Mouse (Mus musculus) hindbrain, embryonic 14.5 days (tissue): ENCODE results near the gene Tcf20. TPM values are rescaled to one million over a fixed set of nuclear protein-coding genes. Genes with fewer than 3 reads are reported as not detected.

Experiments
- ATAC-seq: fragments of 200-750 bp; cut with Nextera tagmentation; 2 replicates; pipeline ENCODE4 v1.8.0; 2017; ENCODE audit warnings: moderate number of reproducible peaks, mild to moderate bottlenecking, moderate TSS enrichment, moderate library complexity; ENCODE audit not compliant: low FRiP score
- DNase-seq: peaks from one replicate; pipeline ENCODE4 v3.0.0-alpha.2; 2015; ENCODE audit warnings: low spot score
- H3K27ac ChIP-seq: fragments of 300-500 bp; sonication (generic); 2 replicates; pipeline ENCODE4 v1.5.1; 2014; ENCODE audit warnings: mild to moderate bottlenecking, moderate library complexity
- H3K27me3 ChIP-seq: fragments of 300-500 bp; sonication (generic); 2 replicates; pipeline ENCODE4 v1.6.1; 2014; ENCODE audit warnings: mild to moderate bottlenecking, low read length, mixed read lengths; ENCODE audit not compliant: control insufficient read depth, insufficient read depth
- H3K36me3 ChIP-seq: fragments of 300-500 bp; sonication (generic); replicated peaks from 2 replicates; pipeline ENCODE4 v1.6.1; 2014; ENCODE audit not compliant: control insufficient read depth, insufficient read depth
- H3K4me1 ChIP-seq: fragments of 300-500 bp; sonication (generic); replicated peaks from 2 replicates; pipeline ENCODE4 v1.6.1; 2014; ENCODE audit warnings: antibody characterized with exemption, low read length, mixed read lengths; ENCODE audit not compliant: control insufficient read depth, insufficient read depth
- H3K4me2 ChIP-seq: fragments of 300-500 bp; sonication (generic); replicated peaks from 2 replicates; pipeline ENCODE4 v1.6.1; 2014; ENCODE audit warnings: mild to moderate bottlenecking, moderate library complexity
- H3K4me3 ChIP-seq: fragments of 300-500 bp; sonication (generic); replicated peaks from 2 replicates; pipeline ENCODE4 v1.5.1; 2014; ENCODE audit warnings: mild to moderate bottlenecking, low read length
- H3K9ac ChIP-seq: fragments of 300-500 bp; sonication (generic); 2 replicates; pipeline ENCODE4 v1.6.1; 2014
- H3K9me3 ChIP-seq: fragments of 300-500 bp; sonication (generic); 2 replicates; pipeline ENCODE4 v1.6.1; 2016; ENCODE audit warnings: low read length; ENCODE audit not compliant: control insufficient read depth
- WGBS: fragments of 180-500 bp; shearing (Covaris S2); extraction: QIAGEN DNeasy Blood & Tissue Kit; methylation state at CpG from one replicate; pipeline ENCODE4 v1.1.7; 2014; 5-methylcytosine and 5-hydroxymethylcytosine counted together
- polyA plus RNA-seq: library from polyadenylated mRNA; unstranded; fragments of >200 nt; fragmentation: Nextera tagmentation; extraction: Ambion mirVana; gene quantifications from 2 replicates; pipeline ENCODE4 v1.2.1, GENCODE M21; 2014

Gene Tcf20
- polyA plus RNA-seq, 1 experiment from 2014 or later = 14.0 TPM

- no peaks in the 10 kb centered on the region for H3K36me3 ChIP-seq
- peaks cover 80% of the 10 kb centered on the region for H3K4me1 ChIP-seq
- DNase-seq (peak; percentile 69), ATAC-seq (0 out of 2 replicates have a peak, but pooled peaks have one; percentile 12)
- 8% methylated on average over 17 of the region's 17 CpGs for WGBS
- H3K27ac ChIP-seq = peak overlapping the region; percentile 65
- no peak overlapping the region for H3K4me3 ChIP-seq
- no peaks in the 10 kb centered on the region for H3K27me3 ChIP-seq
- peak overlapping the region; percentile 3 for H3K4me2 ChIP-seq
- peak overlapping the region; percentile 36 for H3K9ac ChIP-seq
- H3K9me3 ChIP-seq = no peaks in the 10 kb centered on the region
These were observed 49.5 kb downstream of the Tcf20 start for GRCm38 (mm10) chr15:82938155-82938569.

- WGBS = 44% methylated on average over 5 of the region's 5 CpGs
- peak overlapping the region; percentile 3; the same call in 1 of the 2 replicates for H3K4me2 ChIP-seq
These were observed 50.2 kb downstream of the Tcf20 start for GRCm38 (mm10) chr15:82937428-82937992.

GRCm38 (mm10) chr15:82934971-82935370, 52.7 kb downstream of the Tcf20 start:
- H3K27me3 ChIP-seq = no peaks in the 10 kb centered on the region
- 54% methylated on average over 10 of the region's 10 CpGs for WGBS
- peak overlapping the region; percentile 50; the same call in 1 of the 2 replicates for H3K27ac ChIP-seq
- no peak overlapping the region for H3K4me3 ChIP-seq
- no peaks in the 10 kb centered on the region for H3K36me3 ChIP-seq
- H3K4me2 ChIP-seq = no peak overlapping the region
- peaks cover 66% of the 10 kb centered on the region for H3K4me1 ChIP-seq
- H3K9ac ChIP-seq = no peak overlapping the region
- ATAC-seq (no peak), DNase-seq (no peak)
- no peaks in the 10 kb centered on the region for H3K9me3 ChIP-seq

More at GRCm38 (mm10) chr15:82937428-82937992, 50.2 kb downstream of the Tcf20 start:
- Histone ChIP-seq H3K9me3 (no peaks in the 10 kb centered on the region), H3K4me3 (no peak overlapping the region), H3K27me3 (no peaks in the 10 kb centered on the region), H3K27ac (peak overlapping the region; percentile 65), H3K36me3 (no peaks in the 10 kb centered on the region), H3K9ac (peak overlapping the region; percentile 36; the same call in 1 of the 2 replicates), H3K4me1 (peaks cover 83% of the 10 kb centered on the region)
- ATAC-seq (no peak), DNase-seq (peak; percentile 68)

- no peak overlapping the region for H3K4me3 ChIP-seq
- no peaks in the 10 kb centered on the region for H3K36me3 ChIP-seq
- H3K27ac ChIP-seq = peak overlapping the region; percentile 45
- 0 out of 2 replicates have a peak overlapping the region, but pooled peaks have one; percentile 3 for H3K9ac ChIP-seq
- no peaks in the 10 kb centered on the region for H3K9me3 ChIP-seq
- DNase-seq = no peak
- H3K27me3 ChIP-seq = no peaks in the 10 kb centered on the region
- 26% methylated on average over 4 of the region's 4 CpGs for WGBS
- peak; percentile 18; the same call in 1 of the 2 replicates for ATAC-seq
- H3K4me2 ChIP-seq = no peak overlapping the region
- peaks cover 74% of the 10 kb centered on the region for H3K4me1 ChIP-seq
These were observed 54.6 kb downstream of the Tcf20 start for GRCm38 (mm10) chr15:82932936-82933650.

GRCm38 (mm10) chr15:82931436-82931835, 56.2 kb downstream of the Tcf20 start:
- no peaks in the 10 kb centered on the region for H3K36me3 ChIP-seq
- WGBS = 85% methylated on average over 5 of the region's 5 CpGs
- no peak overlapping the region for H3K27ac ChIP-seq
- no peaks in the 10 kb centered on the region for H3K27me3 ChIP-seq
- no peak for DNase-seq
- no peaks in the 10 kb centered on the region for H3K9me3 ChIP-seq
- ATAC-seq = no peak
- H3K4me2 ChIP-seq = no peak overlapping the region
- peaks cover 73% of the 10 kb centered on the region for H3K4me1 ChIP-seq
- no peak overlapping the region for H3K9ac ChIP-seq
- H3K4me3 ChIP-seq = no peak overlapping the region

- H3K4me1 ChIP-seq = peaks cover 73% of the 10 kb centered on the region
- H3K9ac ChIP-seq = peak overlapping the region; percentile 37
- 17% methylated on average over 9 of the region's 9 CpGs for WGBS
- H3K4me3 ChIP-seq = no peak overlapping the region
- H3K36me3 ChIP-seq = no peaks in the 10 kb centered on the region
- peak overlapping the region; percentile 79 for H3K27ac ChIP-seq
- H3K27me3 ChIP-seq = no peaks in the 10 kb centered on the region
- DNase-seq = no peak
- no peak for ATAC-seq
- no peaks in the 10 kb centered on the region for H3K9me3 ChIP-seq
- 0 out of 2 replicates have a peak overlapping the region, but pooled peaks have one; percentile 9 for H3K4me2 ChIP-seq
These were observed 58.1 kb downstream of the Tcf20 start for GRCm38 (mm10) chr15:82929595-82929994.

GRCm38 (mm10) chr15:82928844-82929243, 58.8 kb downstream of the Tcf20 start:
- WGBS = 70% methylated on average over 8 of the region's 8 CpGs
- DNase-seq = no peak
- no peak for ATAC-seq
- no peak overlapping the region for H3K9ac ChIP-seq
- H3K36me3 ChIP-seq = no peaks in the 10 kb centered on the region
- no peak overlapping the region for H3K4me2 ChIP-seq
- H3K27ac ChIP-seq = no peak overlapping the region
- H3K4me1 ChIP-seq = peaks cover 79% of the 10 kb centered on the region
- no peaks in the 10 kb centered on the region for H3K27me3 ChIP-seq
- H3K9me3 ChIP-seq = no peaks in the 10 kb centered on the region
- no peak overlapping the region for H3K4me3 ChIP-seq

GRCm38 (mm10) chr15:82928023-82928422, 59.6 kb downstream of the Tcf20 start:
- Histone ChIP-seq H3K4me3 (no peak overlapping the region), H3K27me3 (no peaks in the 10 kb centered on the region), H3K4me2 (no peak overlapping the region), H3K9ac (no peak overlapping the region), H3K36me3 (no peaks in the 10 kb centered on the region), H3K27ac (no peak overlapping the region; the same call in 1 of the 2 replicates), H3K9me3 (no peaks in the 10 kb centered on the region), H3K4me1 (peaks cover 81% of the 10 kb centered on the region)
- WGBS = 17% methylated on average over 6 of the region's 6 CpGs
- DNase-seq (no peak), ATAC-seq (no peak)

GRCm38 (mm10) chr15:82927057-82927456, 60.6 kb downstream of the Tcf20 start:
- Histone ChIP-seq H3K36me3 (no peaks in the 10 kb centered on the region), H3K4me1 (peaks cover 83% of the 10 kb centered on the region), H3K4me3 (no peak overlapping the region), H3K9me3 (no peaks in the 10 kb centered on the region), H3K27me3 (no peaks in the 10 kb centered on the region), H3K9ac (no peak overlapping the region), H3K27ac (no peak overlapping the region), H3K4me2 (no peak overlapping the region)
- no peak for ATAC-seq
- no peak for DNase-seq
- WGBS = 68% methylated on average over 5 of the region's 5 CpGs
